Mouse (Mus musculus): ENCODE results near the gene Trap1. TPM values are rescaled to one million over a fixed set of nuclear protein-coding genes. Genes with fewer than 3 reads are reported as not detected.
"Not testable (repeated sequence)": the region's sequence is repeated elsewhere in the genome, so short reads cannot be mapped to it uniquely, and the experiment has no call there.

Gene Trap1
- polyA plus RNA-seq, 1 experiment from 2014 or later = 46.7 TPM

DNA sequence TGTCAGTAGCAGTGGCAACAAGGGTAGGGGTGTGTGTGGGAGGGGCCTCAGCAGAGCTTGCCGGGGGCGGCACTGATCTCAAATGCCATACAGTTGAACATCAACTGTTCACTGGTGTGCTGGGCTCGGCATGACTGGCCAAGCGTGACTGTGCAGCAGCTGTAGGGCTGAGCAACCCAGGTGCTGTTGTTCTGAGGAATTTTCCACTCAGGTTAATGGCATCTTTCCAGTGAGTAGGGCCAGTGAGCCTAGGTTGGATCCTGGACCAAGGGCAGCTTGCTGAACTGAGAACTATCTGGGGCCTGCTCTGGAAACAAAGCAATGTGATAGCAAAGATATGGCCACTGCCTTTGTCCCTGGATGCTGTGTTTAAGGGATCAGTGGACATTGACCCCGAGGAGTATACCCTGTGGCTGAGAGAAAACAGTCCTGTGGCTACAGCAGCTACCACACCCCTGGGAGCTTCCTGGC, 48.2 kb downstream of the Trap1 start:
- DNase-seq (ENCODE audit: low spot score) = no peak
- H3K4me2 ChIP-seq (replicated peaks; ENCODE audit: low read depth) = no peak overlapping the region
- no peaks in the 10 kb centered on the region for H3K4me1 ChIP-seq (replicated peaks; ENCODE audit: control insufficient read depth, insufficient read depth)
- H3K36me3 ChIP-seq (ENCODE audit: control insufficient read depth, insufficient read depth, low read length) = no peaks in the 10 kb centered on the region
- no peak overlapping the region for H3K9ac ChIP-seq (ENCODE audit: low read length)
- TF ChIP-seq CTCF (IDR thresholded peaks at IDR 0.05; ENCODE audit: low read depth) (no peak), EP300 (optimal IDR thresholded peaks at IDR 0.05) (no peak)
- H3K4me3 ChIP-seq (ENCODE audit: low read depth, low read length) = no peak overlapping the region
- whole genome bisulfite sequencing = 77% methylated on average over 5 of the region's 5 CpGs
- no peak overlapping the region for H3K27ac ChIP-seq (replicated peaks)
- H3K27me3 ChIP-seq (ENCODE audit: control insufficient read depth, insufficient read depth, low read length) = no peaks in the 10 kb centered on the region
- no peaks in the 10 kb centered on the region for H3K9me3 ChIP-seq (ENCODE audit: control insufficient read depth, low read length)
- ATAC-seq (ENCODE audit: low FRiP score, low TSS enrichment) = peak; percentile 58; the same call in 1 of the 2 replicates

- TF ChIP-seq CTCF (IDR thresholded peaks at IDR 0.05; ENCODE audit: low read depth) (no peak), EP300 (optimal IDR thresholded peaks at IDR 0.05) (no peak)
- H3K36me3 ChIP-seq (ENCODE audit: control insufficient read depth, insufficient read depth, low read length) = no peaks in the 10 kb centered on the region
- H3K4me2 ChIP-seq (replicated peaks; ENCODE audit: low read depth) = no peak overlapping the region
- WGBS = 78% methylated on average over 3 of the region's 3 CpGs
- no peaks in the 10 kb centered on the region for H3K4me1 ChIP-seq (replicated peaks; ENCODE audit: control insufficient read depth, insufficient read depth)
- H3K27me3 ChIP-seq (ENCODE audit: control insufficient read depth, insufficient read depth, low read length) = no peaks in the 10 kb centered on the region
- no peak overlapping the region for H3K27ac ChIP-seq (replicated peaks)
- no peak overlapping the region for H3K9ac ChIP-seq (ENCODE audit: low read length)
- no peak for DNase-seq (ENCODE audit: low spot score)
- no peak overlapping the region for H3K4me3 ChIP-seq (ENCODE audit: low read depth, low read length)
- no peaks in the 10 kb centered on the region for H3K9me3 ChIP-seq (ENCODE audit: control insufficient read depth, low read length)
- ATAC-seq (ENCODE audit: low FRiP score, low TSS enrichment) = no peak
Observed at GRCm38 (mm10) chr16:4027211-4027610, 50.4 kb downstream of the Trap1 start.

DNA sequence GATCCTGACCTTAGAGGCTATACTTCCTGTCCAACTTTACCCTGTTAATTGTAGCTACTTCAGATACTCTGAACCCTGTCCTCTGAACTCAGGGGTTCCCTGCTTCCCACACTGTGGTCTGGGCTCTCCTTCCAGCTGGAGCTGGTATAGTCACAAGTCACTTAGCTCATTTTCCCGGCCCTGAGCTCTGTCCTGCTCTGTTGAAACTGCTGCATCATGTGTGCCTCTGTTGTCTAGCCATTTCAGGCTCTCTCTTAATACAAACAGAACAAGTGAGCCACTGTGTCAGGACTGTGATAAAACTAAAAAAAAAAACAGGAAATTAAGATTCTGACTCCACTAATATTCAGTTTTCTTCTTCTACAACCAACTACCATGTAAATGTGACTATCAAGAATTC, 51.0 kb downstream of the Trap1 start:
- Histone ChIP-seq H3K4me2 (replicated peaks; ENCODE audit: low read depth) (no peak overlapping the region), H3K36me3 (ENCODE audit: control insufficient read depth, insufficient read depth, low read length) (no peaks in the 10 kb centered on the region), H3K27me3 (ENCODE audit: control insufficient read depth, insufficient read depth, low read length) (no peaks in the 10 kb centered on the region), H3K4me3 (ENCODE audit: low read depth, low read length) (no peak overlapping the region), H3K27ac (replicated peaks) (no peak overlapping the region), H3K4me1 (replicated peaks; ENCODE audit: control insufficient read depth, insufficient read depth) (no peaks in the 10 kb centered on the region), H3K9me3 (ENCODE audit: control insufficient read depth, low read length) (no peaks in the 10 kb centered on the region), H3K9ac (ENCODE audit: low read length) (no peak overlapping the region)
- DNase-seq (ENCODE audit: low spot score) (no peak), ATAC-seq (ENCODE audit: low FRiP score, low TSS enrichment) (no peak)
- 38% methylated on average over 1 of the region's 1 CpGs for whole genome bisulfite sequencing
- TF ChIP-seq EP300 (optimal IDR thresholded peaks at IDR 0.05) (no peak), CTCF (IDR thresholded peaks at IDR 0.05; ENCODE audit: low read depth) (no peak)

GRCm38 (mm10) chr16:4022719-4023118, 54.9 kb downstream of the Trap1 start:
- Histone ChIP-seq H3K27ac (replicated peaks) (no peak overlapping the region), H3K9ac (ENCODE audit: low read length) (no peak overlapping the region), H3K4me3 (ENCODE audit: low read depth, low read length) (no peak overlapping the region), H3K4me1 (replicated peaks; ENCODE audit: control insufficient read depth, insufficient read depth) (no peaks in the 10 kb centered on the region), H3K4me2 (replicated peaks; ENCODE audit: low read depth) (no peak overlapping the region), H3K36me3 (ENCODE audit: control insufficient read depth, insufficient read depth, low read length) (no peaks in the 10 kb centered on the region), H3K27me3 (ENCODE audit: control insufficient read depth, insufficient read depth, low read length) (no peaks in the 10 kb centered on the region), H3K9me3 (ENCODE audit: control insufficient read depth, low read length) (no peaks in the 10 kb centered on the region)
- no peak for DNase-seq (ENCODE audit: low spot score)
- WGBS = 70% methylated on average over 4 of the region's 4 CpGs
- TF ChIP-seq EP300 (optimal IDR thresholded peaks at IDR 0.05) (no peak), CTCF (IDR thresholded peaks at IDR 0.05; ENCODE audit: low read depth) (no peak)
- no peak for ATAC-seq (ENCODE audit: low FRiP score, low TSS enrichment)

DNA sequence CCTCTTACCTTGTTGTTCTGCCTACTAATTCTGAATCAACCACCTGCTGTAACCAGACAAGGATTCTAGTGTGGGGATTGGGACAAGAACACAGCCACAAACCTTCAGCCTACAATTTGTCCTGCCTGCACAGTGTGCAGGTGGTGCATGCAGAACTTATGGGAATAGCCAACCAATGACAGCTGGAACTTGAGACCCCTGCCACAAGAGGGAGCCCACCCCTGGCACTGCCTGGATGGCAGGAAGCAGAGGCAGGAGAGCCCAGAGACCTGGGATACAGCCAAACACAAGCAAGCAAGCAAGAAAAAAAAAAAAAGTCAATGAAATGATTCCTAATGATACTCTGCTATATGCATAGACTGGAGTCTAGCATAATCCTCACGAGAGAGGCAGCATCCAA, 56.4 kb downstream of the Trap1 start:
- TF ChIP-seq EP300 (optimal IDR thresholded peaks at IDR 0.05) (no peak), CTCF (IDR thresholded peaks at IDR 0.05; ENCODE audit: low read depth) (no peak)
- H3K36me3 ChIP-seq (ENCODE audit: control insufficient read depth, insufficient read depth, low read length) = no peaks in the 10 kb centered on the region
- 92% methylated on average over 1 of the region's 1 CpGs for WGBS
- DNase-seq (ENCODE audit: low spot score) (no peak), ATAC-seq (ENCODE audit: low FRiP score, low TSS enrichment) (no peak)
- no peak overlapping the region for H3K4me3 ChIP-seq (ENCODE audit: low read depth, low read length)
- H3K27me3 ChIP-seq (ENCODE audit: control insufficient read depth, insufficient read depth, low read length) = no peaks in the 10 kb centered on the region
- H3K4me2 ChIP-seq (replicated peaks; ENCODE audit: low read depth) = no peak overlapping the region
- H3K9me3 ChIP-seq (ENCODE audit: control insufficient read depth, low read length) = no peaks in the 10 kb centered on the region
- H3K9ac ChIP-seq (ENCODE audit: low read length) = no peak overlapping the region
- no peak overlapping the region for H3K27ac ChIP-seq (replicated peaks)
- H3K4me1 ChIP-seq (replicated peaks; ENCODE audit: control insufficient read depth, insufficient read depth) = no peaks in the 10 kb centered on the region

DNA sequence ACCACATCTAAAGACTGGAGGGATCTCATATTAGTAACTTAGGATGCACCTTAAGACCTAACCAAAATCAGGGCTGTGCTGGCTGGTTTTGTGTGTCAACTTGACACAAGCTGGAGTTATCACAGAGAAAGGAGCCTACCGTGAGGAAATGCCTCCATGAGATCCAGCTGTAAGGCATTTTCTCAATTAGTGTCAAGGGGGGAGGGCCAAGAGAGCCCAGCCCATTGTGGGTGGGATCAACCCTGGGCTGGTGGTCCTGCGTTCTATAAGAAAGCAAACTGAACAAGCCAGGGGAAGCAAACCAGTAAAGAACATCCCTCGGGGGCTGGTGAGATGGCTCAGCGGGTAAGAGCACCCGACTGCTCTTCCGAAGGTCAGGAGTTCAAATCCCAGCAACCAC, 60.2 kb downstream of the Trap1 start:
- not testable (repeated sequence) for H3K27me3 ChIP-seq (ENCODE audit: control insufficient read depth, insufficient read depth, low read length); H3K36me3 ChIP-seq (ENCODE audit: control insufficient read depth, insufficient read depth, low read length); H3K27ac ChIP-seq (replicated peaks); H3K9ac ChIP-seq (ENCODE audit: low read length); H3K4me1 ChIP-seq (replicated peaks; ENCODE audit: control insufficient read depth, insufficient read depth); DNase-seq (ENCODE audit: low spot score); H3K4me2 ChIP-seq (replicated peaks; ENCODE audit: low read depth); ATAC-seq (ENCODE audit: low FRiP score, low TSS enrichment); H3K9me3 ChIP-seq (ENCODE audit: control insufficient read depth, low read length); H3K4me3 ChIP-seq (ENCODE audit: low read depth, low read length)
- WGBS = 78% methylated on average over 6 of the region's 6 CpGs

GRCm38 (mm10) chr16:4016786-4017185, 60.8 kb downstream of the Trap1 start:
- not testable (repeated sequence) for DNase-seq (ENCODE audit: low spot score)
- WGBS = 78% methylated on average over 17 of the region's 17 CpGs

More at GRCm38 (mm10) chr16:4016786-4017185, 60.8 kb downstream of the Trap1 start:
- not testable (repeated sequence) for H3K4me2 ChIP-seq (replicated peaks; ENCODE audit: low read depth); H3K9me3 ChIP-seq (ENCODE audit: control insufficient read depth, low read length); H3K9ac ChIP-seq (ENCODE audit: low read length); H3K27ac ChIP-seq (replicated peaks); H3K36me3 ChIP-seq (ENCODE audit: control insufficient read depth, insufficient read depth, low read length); H3K27me3 ChIP-seq (ENCODE audit: control insufficient read depth, insufficient read depth, low read length); H3K4me3 ChIP-seq (ENCODE audit: low read depth, low read length); H3K4me1 ChIP-seq (replicated peaks; ENCODE audit: control insufficient read depth, insufficient read depth); ATAC-seq (ENCODE audit: low FRiP score, low TSS enrichment)

Measured in stomach, postnatal 0 days (tissue).